Mouse (Mus musculus) testis, postnatal 14 days (tissue): ENCODE measurements around the gene Ccdc57.

Experiments
- DNase-seq: peaks from one replicate; pipeline ENCODE4 v3.0.0; 2021; ENCODE audit warnings: low spot score

Gene Ccdc57

DNA sequence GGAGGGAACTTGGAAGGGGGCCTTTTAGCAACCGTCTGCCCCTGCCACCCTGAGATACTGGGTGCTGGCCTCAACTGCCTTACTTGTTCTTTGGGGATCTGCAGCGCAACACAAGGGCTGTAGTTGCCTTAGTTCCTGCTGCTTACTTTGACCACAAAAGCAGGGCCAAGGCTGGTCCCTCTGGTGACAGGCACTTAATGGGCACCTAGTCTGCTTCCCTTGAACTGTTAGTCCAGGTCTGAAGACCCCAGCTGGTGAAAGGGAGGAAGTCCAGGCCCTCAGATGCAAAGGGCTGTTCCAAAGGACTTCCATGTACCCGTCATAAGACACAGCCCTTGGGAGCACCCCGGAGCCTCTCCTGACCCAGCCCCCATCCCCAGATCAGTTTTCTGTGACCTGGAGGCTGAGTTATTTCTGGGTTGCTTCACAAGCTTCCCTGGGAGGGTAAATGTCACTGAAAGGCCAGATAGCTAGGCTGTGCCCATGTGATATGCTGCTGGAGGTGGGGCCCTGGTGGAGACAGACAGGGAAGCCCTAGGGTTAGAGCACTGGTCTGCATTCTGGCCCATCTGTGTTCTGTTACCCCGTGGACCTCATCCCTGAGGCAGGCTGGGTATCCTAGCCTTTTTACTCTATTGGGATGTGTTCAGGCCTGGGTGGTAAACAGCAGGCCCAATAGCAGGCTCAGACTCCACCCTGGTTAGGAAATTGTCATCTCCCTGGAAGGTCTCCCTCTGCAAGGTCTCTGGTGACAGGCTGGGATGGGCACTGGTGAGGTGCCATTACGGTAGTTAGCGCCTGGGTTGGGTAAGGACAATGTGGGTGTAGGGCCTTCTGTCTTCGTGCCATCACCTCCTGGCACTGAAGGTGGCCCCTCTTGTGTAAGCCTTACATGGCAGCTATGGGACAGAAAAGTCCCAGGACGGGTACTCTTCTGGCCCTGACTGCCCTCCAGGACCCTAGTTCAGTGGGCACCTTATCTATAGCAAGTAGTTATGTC, 19.4 kb upstream of the Ccdc57 start:
- no peak for DNase-seq

DNA sequence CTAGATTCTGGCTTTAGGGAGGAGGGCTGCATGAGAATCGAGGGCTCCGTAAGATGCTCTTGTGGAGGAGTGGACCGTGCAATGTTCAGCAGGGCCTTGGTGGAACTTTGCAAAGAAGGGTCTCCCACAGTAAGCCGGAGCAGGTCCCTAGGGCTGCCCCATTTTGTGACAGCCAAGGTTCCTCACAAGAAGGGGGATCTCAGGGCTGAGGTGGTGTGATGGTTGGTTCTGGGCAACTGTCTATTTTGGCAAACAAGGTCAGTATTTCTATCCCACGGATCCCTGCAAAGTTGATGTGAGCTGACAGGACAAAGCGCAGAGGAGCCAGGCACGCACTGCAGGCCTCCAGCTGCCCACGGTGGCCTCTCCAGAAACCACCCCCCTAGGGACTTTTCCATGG, 18.6 kb upstream of the Ccdc57 start:
- no peak for DNase-seq

DNA sequence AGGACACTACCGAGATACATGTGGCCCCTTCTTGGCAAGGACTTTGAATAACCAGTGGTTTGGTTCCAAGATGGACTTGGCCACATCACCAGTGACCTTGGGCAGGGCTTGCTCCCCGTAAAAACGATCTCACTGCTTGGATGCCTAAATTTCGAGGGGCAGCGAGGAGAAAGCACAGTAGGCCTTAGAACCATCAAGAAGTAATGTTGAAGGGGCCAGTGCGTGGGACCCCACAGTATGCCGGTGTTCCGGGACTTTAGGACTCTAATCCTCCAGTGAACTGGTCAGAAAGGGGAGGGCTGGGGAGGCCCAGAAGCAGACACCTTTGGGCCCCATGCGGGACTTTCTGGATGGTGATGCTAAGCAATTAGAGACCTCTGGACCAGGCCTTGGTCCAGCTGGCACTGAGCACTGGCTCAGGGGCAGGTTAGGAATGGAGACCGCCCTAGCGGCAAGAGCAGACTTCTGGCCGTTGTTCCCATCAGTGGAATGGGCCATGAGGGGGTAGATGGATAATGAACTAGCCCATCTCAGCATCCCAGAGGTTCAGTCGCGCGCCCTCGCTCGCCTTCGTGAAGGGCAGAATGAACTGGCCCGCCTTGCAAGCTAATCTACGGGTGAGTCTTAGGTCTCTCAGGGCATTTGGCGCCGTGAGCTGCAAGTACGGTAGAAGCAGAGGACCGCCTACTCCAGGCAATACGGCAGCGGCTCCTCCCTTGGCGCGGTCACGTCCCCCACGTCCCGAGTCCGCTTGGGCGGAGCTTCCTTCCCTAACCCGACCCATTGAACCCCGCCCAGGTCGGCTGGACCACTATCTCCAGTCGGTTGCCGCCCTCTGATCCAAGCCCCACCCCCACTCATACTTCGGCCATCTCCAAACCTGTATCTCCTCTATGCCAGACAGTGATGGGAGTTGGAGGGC, 17.9 kb upstream of the Ccdc57 start:
- peak; percentile 88 for DNase-seq

DNA sequence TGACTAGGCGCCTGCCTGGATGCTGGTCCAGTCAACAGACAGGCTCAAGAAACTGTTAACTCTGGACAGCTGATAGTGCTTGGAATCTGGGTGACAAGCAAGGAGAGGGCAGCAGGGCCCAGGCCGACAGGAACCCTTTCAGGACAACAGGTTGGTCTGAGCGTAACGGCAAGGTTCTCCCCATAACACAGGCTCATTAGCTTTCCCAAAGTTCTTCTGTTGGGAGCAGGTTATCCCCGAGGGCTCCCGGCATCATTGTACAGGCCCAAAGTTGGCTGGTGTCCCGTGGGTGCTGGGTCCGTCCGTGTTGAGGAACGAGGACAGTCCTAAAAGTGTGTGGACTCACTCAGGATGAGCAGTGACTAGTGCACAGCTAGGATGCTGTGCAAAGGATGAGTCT, 17.2 kb upstream of the Ccdc57 start:
- no peak for DNase-seq

DNA sequence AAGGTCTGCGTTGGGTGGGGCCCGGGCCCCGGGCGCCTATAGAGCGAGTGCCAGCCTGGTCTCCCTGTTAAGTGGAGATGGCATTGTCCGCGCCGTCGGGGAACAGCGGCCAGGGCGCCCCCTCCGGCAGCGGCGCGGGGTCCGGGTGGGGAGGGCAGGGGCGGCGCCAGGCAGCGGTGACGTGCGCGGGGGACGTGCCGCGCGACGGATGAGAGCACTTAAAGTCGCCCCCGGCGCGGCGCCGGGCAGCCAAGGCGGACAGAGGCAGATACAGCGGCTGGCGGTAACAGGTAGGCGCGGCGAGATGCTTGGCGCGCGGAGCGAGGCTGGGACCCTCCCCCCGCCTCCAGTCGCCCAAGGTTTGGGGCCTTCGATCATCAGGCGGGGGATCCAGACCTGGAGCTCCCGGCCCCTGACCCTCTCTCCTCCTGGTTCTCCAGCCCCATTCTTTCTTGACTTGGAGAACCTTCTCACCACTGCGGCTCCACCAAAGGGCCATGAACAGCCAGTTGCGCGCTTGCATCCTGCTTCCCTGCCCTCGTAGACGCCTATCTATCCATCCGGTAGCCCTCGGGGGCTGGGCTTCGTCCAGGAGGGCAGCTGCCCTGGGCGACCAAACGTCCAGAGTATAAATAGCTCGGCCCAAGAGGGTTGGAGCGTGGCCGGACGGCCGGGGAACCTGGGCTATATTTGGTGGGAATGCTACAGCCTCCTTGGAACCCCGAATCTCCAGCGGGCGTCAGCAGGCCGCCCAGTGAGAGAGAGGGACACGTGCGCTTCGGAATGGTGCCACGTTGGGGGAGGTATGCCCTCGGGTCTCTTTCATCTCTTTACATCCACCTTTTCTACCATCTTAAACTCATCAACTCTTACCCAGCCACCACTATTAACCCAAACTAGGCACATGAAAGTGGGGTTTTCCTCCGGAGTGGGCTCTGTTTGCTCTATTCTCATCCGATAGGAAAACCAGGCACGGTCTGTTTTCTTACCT, 16.5 kb upstream of the Ccdc57 start:
- DNase-seq: no peak

DNA sequence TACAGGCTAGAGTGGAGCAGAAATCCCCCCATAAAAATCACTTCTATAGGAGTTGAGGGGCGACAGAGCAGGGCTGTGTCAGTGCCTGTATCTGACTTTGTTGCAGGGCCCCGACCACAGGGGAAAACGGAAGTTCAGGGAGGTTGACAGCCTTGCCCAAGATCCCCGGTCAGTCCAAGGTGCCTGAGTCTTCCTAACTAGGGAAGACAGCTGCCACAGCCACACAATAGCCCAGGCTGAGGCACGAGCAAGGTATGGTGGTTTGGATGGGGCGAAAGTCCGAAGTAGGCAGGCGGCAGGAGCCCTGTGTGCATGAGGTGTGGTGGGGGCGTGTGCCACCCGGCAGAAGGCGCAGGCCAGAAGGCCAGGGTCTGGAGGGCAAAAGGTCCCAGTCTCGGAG, 15.7 kb upstream of the Ccdc57 start, which contains the start of gene Slc16a3:
Gene Slc16a3 (plus strand): TSS at position 153 of the 400 bp plus-strand sequence.
- no peak for DNase-seq

DNA sequence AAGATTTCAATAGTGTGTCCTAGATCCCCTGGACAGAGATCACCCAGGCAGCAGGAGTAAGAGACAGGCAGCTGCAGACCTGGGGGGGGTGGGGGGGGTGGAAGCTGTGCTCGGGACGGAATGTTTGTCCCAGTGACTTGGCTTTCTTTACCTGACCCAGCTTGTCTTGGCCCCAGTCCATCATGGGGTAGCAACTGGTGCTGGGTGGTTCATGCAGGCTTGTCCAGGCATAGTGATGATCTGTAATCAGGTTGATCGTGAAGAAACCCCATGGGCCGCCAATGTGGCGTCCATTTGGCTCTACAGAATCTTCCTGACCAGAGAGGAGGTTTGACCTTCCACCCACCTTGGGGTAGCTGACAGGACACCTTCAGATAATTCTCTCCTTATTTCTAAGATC, 13.3 kb upstream of the Ccdc57 start:
- DNase-seq: no peak

DNA sequence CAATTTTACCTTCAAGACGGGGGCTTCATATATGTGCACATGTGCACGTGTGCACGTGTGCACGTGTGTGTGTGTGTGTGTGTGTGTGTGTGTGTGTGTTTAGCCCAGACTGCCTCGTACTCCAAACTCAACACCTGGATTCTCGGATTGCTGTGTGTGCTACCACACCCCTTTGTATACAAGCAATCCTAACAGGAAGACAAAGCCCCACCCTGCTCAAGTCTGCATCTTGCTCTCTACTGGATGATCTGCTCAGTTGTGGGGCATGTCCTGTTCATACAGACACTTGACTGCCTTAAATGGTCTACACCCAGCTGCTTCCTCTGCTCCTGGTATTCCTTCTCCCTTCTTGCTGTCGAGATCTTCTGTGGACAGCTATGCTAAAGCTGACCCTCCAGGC, 12.6 kb upstream of the Ccdc57 start:
- DNase-seq: no peak

DNA sequence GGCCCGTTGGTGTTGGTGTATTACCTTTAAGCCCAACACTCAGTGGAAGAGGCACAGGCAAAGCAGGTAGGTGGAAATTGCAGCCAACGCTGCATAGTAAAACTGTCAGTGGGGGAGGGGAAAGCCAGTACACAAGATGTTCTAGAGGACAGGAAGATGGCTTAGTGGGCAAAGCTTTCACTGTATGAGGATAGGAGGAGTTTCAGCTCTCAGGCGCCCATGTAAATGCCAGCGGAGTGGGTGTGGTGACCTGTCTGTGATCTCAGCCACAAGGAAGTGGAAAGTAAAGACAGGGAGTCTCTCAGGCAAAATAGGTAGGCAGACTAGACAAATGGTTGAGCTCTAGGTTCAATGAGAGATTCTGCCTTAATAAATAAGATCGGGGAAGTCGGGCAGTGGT, 8.3 kb upstream of the Ccdc57 start:
- DNase-seq: no peak

DNA sequence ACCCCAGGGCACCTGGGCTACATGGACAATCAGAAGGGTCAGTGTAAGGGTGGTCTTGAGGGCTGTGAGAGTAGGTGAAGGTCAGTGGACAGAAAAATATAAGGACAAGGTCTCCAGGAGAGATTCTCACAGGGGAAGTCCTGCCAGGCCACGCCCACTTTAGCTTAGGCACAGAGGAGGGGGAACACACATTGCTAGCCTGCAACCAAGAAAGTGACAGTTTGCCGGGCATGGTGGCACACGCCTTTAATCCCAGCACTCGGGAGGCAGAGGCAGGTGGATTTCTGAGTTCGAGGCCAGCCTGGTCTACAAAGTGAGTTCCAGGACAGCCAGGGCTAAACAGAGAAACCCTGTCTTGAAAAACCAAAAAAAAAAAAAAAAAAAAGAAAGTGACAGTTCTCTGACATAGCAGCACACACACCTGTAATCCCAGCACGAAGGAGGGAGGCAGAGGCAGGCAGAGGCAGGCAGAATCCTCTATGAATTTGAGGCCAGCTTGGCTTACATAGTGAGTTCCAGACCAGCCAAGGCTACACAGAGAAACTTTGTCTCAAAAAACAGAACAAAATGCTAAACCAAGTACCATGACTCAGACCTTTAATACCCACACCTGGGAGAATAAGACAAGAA, 7.2 kb upstream of the Ccdc57 start:
- DNase-seq: no peak

DNA sequence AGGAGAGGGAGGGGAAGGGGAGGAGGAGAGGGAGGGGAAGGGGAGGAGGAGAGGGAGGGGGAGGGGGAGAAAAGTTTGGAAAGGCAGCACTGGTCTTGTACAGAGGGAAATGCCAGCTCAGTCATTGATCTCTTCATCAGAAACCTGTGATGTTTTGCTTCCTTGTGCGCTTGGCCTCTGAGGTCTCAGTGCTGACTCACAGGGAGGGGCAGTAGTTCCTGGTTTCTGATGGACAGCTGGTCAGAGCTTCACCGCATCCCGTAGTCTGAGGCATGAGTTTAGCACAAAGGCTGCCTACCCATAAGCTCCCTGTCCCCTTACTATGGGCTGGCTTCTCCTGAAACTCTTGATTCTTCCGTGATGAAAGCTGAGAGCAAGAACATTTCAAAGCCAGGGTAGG, 6.1 kb upstream of the Ccdc57 start:
- DNase-seq: no peak

DNA sequence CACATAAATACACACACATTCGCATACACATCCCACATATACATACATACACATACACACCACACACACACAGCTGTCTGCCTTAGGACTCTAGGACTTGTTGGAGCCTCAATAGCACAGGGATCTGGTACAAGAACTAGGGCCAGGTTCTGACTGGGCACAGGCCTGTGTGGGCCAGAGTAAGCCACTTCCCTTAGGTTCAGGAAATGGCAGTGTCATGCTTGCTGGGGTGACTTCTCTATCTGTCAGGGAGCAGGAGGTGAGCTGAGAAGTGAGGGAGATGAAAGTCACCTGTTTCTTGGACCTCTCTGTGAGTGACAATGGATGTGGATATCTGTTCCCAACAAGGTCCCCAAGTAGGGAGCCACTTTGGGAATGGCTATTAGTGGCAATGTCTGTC, 5.3 kb upstream of the Ccdc57 start:
- DNase-seq: no peak

DNA sequence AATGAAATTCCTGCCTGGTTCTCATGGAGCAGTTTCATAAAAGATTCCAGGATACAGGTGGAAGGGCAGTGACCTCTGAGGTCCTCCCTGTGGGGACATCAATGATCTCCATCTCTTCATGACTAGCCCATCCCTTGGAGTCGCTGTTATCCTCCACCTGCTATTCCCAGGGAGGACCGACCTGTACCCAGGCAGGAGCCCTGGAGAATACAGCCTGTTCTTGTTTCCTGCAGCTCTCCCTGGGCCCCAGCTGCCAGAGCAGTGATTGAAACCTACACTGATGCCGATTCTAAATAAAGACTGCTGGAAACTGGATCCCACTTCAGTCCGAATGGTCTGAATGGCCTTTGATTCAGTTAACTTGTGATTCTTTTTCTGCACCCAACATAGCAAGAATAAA, 1.2 kb downstream of the Ccdc57 start:
- no peak for DNase-seq

DNA sequence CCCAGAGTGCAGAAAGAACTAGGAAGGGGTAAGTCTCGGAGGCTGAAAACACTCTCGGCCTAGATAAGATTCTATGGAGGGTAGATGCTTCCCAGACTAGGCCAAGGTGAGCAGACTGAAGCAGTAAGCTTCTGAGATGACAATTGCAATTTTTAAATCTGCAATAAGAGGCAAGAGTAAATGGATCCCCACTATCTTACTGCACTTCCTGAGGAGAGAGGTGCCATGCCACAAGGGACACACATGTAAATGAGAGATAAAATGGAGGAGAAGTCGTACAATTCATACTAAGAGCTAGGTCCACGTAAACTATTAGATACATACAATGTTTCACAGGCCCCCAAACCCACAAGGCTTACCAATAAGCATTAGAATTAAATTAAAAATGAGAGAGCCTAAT, 4.2 kb downstream of the Ccdc57 start:
- DNase-seq: no peak

DNA sequence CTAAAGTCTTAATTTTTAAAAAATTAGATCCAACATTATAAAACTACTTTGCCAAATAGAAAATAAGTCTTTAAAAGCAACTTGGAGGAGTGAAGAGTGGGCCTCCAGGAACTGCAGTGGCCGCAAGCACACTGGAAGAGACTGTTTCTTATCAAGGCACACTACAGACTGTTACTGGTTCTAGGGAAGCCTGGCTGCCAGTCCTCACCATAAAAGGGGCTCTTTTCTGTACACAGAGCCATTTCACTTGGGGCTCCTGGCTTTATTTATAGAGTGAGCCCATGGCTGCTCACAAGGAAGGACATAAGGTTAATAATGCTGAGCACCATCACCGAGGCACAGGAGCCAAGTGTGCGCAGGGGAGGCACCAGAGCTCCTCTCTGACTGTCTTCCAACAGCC, 10.1 kb downstream of the Ccdc57 start:
- no peak for DNase-seq

DNA sequence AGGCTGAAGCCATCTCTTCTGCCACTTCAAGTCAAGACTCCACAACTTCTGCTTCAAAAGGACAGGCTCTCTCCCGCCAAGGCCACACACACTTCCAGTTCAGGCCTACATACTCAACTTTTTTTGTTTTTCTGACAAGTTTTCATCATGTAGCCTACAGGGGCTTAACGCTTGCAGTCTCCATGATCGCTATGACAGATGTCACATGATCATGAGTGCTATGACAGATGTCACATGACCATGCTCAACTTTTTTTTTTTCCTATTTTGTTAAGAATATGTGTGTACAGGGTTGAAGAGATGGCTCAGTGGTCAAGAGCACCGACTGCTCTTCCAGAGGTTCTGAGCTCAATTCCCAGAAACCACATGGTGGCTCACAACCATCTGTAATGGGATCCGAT, 14.9 kb downstream of the Ccdc57 start:
- no peak for DNase-seq

DNA sequence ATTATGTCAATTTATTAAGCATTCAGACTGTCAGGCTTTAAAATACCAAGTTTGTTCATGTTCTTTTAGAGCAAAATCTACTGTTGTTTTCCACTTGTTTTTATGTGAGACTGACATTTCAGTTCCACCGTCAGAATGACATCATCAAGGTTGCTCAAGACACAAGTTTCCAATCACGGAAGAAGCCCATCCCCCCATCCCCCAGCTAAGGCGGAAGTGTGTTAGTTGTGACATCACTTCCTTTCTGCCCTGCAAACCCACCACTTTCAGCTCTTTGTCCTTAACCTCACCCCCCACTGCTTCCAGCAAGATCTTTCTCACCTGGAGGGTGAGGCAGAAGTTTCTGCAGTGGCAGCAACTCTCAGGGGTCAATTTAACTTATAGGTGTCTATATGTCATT, 16.2 kb downstream of the Ccdc57 start:
- no peak for DNase-seq

DNA sequence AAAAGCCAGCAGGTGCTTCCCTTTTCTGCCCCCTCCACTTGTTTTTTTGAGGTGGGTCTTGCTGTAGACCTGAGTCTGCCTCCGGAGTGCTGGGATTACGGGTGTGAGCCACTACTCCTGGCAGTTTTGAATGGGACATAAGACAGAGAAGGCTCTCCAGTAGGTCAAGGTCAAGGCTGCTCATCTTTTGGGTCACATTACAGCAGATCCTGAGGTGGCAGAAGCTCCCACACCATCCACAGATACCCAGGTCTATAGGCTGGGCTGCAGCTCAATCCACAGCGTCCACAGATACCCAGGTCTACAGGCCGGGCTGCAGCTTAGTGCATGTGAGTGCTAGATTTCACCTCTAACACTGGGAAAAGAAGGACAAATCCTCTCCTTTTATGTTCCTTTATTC, 18.9 kb downstream of the Ccdc57 start:
- DNase-seq: no peak

DNA sequence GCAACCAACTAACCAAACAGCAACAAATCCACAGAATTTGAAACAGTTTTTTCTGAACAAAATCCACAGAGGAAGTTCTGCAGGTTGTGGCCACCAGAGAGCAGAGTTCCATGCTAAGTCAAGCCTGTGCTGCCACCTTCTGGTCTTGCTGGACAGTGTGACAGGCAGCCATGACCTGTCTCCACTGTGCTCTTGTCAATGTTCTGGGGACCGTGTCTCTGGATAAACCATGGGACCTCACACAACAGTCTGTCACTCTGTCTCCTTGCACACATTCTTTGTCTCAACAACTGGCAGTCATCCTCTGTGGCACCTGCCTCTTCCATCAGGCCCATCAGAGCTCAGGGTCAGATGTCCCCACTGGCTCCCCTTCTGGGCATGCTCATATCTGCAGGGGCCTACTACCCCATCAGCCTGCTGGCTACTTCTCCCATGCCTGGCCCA, 27.2 kb downstream of the Ccdc57 start:
- DNase-seq: peak; percentile 54

DNA sequence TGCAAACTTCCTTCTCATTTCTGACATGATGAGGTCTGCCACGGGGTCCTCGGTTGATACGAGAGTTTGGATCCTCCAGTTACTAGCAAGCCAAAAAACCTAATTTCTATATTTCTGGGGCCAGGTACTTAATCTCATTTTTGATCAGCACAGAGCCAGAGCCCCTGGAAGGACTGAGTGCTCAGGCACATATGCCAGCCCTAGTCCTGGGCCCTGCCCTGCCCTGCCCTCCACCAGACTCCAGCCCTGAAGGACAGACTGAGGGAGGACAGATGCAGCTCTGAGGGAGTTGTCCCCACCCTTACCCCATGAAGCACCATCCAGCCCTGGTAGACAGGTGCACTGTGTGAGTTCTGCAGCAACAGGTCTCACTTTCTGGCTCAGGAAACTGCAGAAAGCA, 28.1 kb downstream of the Ccdc57 start:
- no peak for DNase-seq
